Mouse (Mus musculus): Measurements from ENCODE around the gene Cpa3. TPM values are rescaled to one million over a fixed set of nuclear protein-coding genes. Genes with fewer than 3 reads are reported as not detected.

Cpa3 gene
- polyA plus RNA-seq, 1 experiment from 2014 or later: 0.54 TPM

DNA sequence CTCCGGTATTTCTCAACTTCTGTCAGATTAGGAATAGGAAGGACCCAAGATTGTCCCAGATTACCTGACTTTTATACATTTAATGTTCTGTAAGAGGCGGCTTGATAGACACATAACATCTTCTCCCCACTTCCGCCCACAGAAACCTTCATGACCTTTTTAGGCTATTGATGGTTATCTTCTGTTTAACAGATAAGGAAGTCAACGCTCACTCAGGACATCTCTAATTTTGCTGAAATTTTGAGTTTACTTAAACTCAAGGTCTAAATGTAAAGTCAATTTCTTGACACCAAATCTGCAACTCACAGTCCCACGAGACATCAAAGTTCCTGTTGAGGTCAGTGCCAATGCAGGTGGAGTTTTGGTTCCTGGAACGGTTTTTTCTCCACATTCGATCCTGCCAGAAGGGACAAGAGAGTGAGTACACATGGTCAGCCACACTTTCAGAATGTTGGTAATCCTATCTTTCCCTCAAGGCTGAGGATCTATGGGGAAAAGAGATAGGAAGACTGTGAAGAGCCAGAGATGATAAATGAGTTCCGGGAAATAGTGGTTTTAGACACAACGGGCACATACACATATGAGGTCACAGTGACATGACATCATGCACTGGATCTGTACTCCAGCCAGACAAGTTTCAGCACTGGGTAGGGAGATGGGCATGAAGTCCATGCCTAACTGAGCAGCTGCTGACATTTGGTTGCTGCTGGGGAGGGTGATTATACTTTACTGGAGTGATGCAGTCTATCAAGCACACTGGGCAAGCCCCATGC, 18.9 kb downstream of the Cpa3 start:
- H3K4me3 ChIP-seq: no peak overlapping the region
- H3K9me3 ChIP-seq (replicated peaks): no peaks in the 10 kb centered on the region
- 74% methylated on average over 9 of the region's 9 CpGs for WGBS
- no peaks in the 10 kb centered on the region for H3K4me1 ChIP-seq (replicated peaks)
- H3K27ac ChIP-seq (ENCODE audit: poor library complexity, severe bottlenecking): no peak overlapping the region
- H3K27me3 ChIP-seq (replicated peaks): no peaks in the 10 kb centered on the region
- H3K4me2 ChIP-seq: no peak overlapping the region
- H3K36me3 ChIP-seq: no peaks in the 10 kb centered on the region
- ATAC-seq (ENCODE audit: insufficient number of reproducible peaks, low FRiP score): no peak
- no peak overlapping the region for H3K9ac ChIP-seq

DNA sequence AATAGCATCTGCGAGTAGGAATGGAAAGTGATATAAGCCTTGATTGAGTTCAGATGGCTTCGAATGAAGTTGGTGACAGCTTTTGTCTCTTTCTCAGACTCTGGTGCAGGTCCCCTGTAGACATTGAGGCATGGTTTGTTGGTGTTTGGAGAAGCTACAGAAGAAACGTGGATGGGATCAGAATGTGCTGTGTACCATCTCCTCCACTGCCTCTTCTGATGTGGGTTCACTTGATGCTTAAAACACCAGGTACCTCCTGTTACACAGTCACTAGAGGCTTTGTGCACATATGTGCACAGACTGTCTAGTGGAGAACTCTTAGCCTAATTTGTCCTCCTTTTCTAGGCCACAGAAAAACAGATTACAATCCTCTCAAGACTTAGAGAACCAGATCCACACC, 19.8 kb downstream of the Cpa3 start:
- Histone ChIP-seq H3K9me3 (replicated peaks) (no peaks in the 10 kb centered on the region), H3K4me1 (replicated peaks) (no peaks in the 10 kb centered on the region), H3K4me2 (no peak overlapping the region), H3K27ac (ENCODE audit: poor library complexity, severe bottlenecking) (no peak overlapping the region), H3K4me3 (no peak overlapping the region), H3K27me3 (replicated peaks) (no peaks in the 10 kb centered on the region), H3K9ac (no peak overlapping the region), H3K36me3 (no peaks in the 10 kb centered on the region)
- WGBS: 65% methylated on average over 3 of the region's 3 CpGs
- ATAC-seq (ENCODE audit: insufficient number of reproducible peaks, low FRiP score): no peak

DNA sequence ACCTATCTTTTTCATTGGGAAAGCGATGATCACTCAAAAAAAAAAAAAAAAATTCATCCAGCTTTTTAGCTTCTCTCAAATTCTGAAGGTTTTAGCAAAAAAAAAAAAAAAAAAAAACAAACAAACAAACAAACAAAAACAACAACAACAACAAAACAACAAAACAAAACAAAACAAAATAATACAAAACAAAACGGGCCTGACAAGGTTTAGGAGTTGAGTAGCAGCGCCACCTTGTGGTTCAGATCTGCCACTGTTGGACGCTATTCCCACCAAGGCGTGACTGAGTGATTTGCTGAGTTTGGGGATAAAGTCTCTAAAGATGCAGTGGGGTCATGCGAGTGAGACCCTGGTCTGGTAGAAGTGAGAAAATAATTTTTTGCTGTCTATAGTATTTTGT, 43.1 kb downstream of the Cpa3 start:
- Histone ChIP-seq H3K9ac (no peak overlapping the region), H3K4me1 (replicated peaks) (peaks cover 6% of the 10 kb centered on the region), H3K27me3 (replicated peaks) (no peaks in the 10 kb centered on the region), H3K4me3 (no peak overlapping the region), H3K4me2 (no peak overlapping the region), H3K27ac (ENCODE audit: poor library complexity, severe bottlenecking) (no peak overlapping the region), H3K9me3 (replicated peaks) (no peaks in the 10 kb centered on the region), H3K36me3 (no peaks in the 10 kb centered on the region)
- ATAC-seq (ENCODE audit: insufficient number of reproducible peaks, low FRiP score): no peak; the same call in 1 of the 2 replicates
- WGBS: 27% methylated on average over 6 of the region's 6 CpGs

DNA sequence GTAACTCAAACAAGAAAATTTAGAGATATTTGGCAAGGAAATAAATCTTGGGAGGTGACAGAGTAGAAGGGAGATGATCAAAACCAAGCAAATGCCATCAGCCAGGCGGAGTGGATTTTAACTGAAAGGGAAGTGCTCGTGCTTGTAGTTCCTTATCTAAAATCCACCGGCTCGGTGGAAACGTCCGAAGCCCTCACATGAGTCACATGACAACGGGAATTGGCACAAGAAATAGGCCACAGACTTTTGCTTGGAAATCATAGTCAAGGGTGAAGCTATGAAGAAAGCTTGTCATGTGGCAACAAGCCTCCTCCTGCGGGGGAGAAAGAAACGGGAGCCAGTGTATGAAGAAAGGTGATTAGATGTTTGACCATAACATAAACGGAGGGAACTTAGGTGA, 44.1 kb downstream of the Cpa3 start:
- Histone ChIP-seq H3K4me2 (0 out of 2 replicates have a peak overlapping the region, but pooled peaks have one; percentile 21), H3K4me3 (no peak overlapping the region), H3K27ac (ENCODE audit: poor library complexity, severe bottlenecking) (no peak overlapping the region), H3K4me1 (replicated peaks) (peaks cover 6% of the 10 kb centered on the region), H3K36me3 (no peaks in the 10 kb centered on the region), H3K27me3 (replicated peaks) (no peaks in the 10 kb centered on the region), H3K9ac (no peak overlapping the region), H3K9me3 (replicated peaks) (no peaks in the 10 kb centered on the region)
- 34% methylated on average over 10 of the region's 10 CpGs for WGBS
- no peak for ATAC-seq (ENCODE audit: insufficient number of reproducible peaks, low FRiP score)

DNA sequence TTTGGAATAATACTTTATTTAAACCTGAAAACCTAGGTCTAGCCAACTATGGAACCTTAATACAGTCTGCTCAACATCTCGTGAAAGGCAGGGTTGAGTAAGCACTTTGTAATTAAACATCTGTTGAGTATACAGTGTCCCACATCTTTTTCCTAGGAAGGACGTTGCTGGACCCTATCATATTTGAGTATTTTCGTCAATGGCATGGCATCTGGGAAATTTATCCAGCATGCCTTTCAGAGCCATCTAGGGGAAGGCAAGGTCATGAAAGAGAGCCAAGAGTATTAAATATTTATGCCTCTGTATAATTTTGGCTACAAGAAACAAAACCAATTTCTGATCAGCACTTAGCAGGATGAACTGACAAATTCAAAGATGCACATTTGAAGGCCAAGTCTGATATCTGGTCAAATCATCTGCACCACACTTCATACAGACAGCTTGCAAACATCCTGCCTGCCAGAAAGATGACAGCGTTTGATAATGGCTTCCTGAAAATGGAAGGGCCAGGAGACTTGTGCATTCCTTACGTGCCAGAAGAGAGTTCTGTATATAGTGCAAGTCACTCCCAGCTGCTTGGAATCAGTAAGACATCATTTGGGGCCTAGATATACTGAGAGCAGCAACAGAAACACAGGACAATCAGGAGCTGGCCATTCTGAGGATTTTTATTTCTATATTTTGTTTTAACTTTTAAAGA, 52.9 kb downstream of the Cpa3 start:
- H3K9me3 ChIP-seq (replicated peaks): no peaks in the 10 kb centered on the region
- peak overlapping the region; percentile 21; the same call in 1 of the 2 replicates for H3K4me2 ChIP-seq
- H3K4me3 ChIP-seq: no peak overlapping the region
- no peak overlapping the region for H3K9ac ChIP-seq
- H3K36me3 ChIP-seq: no peaks in the 10 kb centered on the region
- no peaks in the 10 kb centered on the region for H3K27me3 ChIP-seq (replicated peaks)
- H3K27ac ChIP-seq (ENCODE audit: poor library complexity, severe bottlenecking): peak overlapping the region; percentile 51
- H3K4me1 ChIP-seq (replicated peaks): peaks cover 14% of the 10 kb centered on the region
- ATAC-seq (ENCODE audit: insufficient number of reproducible peaks, low FRiP score): no peak; the same call in 1 of the 2 replicates
- WGBS: 20% methylated on average over 5 of the region's 5 CpGs

DNA sequence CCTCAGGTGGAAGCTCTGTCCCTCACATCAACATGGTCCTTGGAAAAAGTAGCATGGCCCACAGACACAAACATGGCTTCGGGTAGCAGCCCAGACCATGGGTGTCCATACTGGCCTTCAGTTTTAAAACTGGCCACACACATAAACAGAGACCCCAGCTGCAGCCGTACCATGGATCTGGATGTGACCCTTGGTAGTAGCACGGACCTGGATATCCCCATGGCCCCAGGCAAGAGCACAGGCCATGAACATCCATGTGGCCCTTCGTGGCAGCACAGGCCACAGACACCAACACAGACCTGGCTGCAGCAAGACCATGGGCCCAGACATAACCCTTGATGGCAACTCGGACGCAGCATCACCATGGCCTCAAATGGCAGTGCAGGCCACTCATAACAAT, 69.6 kb downstream of the Cpa3 start:
- Histone ChIP-seq H3K9ac (no peak overlapping the region), H3K4me3 (no peak overlapping the region), H3K4me2 (no peak overlapping the region), H3K27me3 (replicated peaks) (no peaks in the 10 kb centered on the region), H3K27ac (ENCODE audit: poor library complexity, severe bottlenecking) (no peak overlapping the region), H3K4me1 (replicated peaks) (no peaks in the 10 kb centered on the region), H3K9me3 (replicated peaks) (no peaks in the 10 kb centered on the region), H3K36me3 (no peaks in the 10 kb centered on the region)
- WGBS: 85% methylated on average over 6 of the region's 6 CpGs
- ATAC-seq (ENCODE audit: insufficient number of reproducible peaks, low FRiP score): no peak

DNA sequence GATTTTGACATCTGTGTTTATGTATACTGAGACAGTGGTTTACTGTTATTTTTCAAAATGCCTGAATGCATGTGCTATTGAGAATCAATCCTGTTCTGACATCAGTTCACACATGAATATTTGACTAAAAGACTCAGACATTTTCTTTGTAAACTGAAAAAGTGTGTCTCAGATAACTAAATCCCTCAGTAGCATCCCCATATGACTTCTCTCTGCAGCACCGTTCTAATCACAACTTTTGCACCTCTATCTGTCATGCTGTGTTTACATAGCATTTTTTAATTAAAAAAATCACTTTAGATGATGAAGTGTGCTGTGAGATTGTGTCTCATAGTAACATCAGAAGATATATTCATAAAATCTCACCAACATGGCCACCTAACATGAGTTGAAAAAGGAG, 74.5 kb downstream of the Cpa3 start:
- WGBS: 70% methylated on average over 1 of the region's 1 CpGs
- no peaks in the 10 kb centered on the region for H3K36me3 ChIP-seq

More for the DNA sequence above, 74.5 kb downstream of the Cpa3 start:
- H3K27ac ChIP-seq (ENCODE audit: poor library complexity, severe bottlenecking): no peak overlapping the region
- H3K9me3 ChIP-seq (replicated peaks): 0 out of 2 replicates have a peak, but pooled peaks cover under 1% of the 10 kb centered on the region
- H3K9ac ChIP-seq: no peak overlapping the region
- no peak overlapping the region for H3K4me2 ChIP-seq
- no peak overlapping the region for H3K4me3 ChIP-seq
- ATAC-seq (ENCODE audit: insufficient number of reproducible peaks, low FRiP score): no peak
- H3K4me1 ChIP-seq (replicated peaks): no peaks in the 10 kb centered on the region
- no peaks in the 10 kb centered on the region for H3K27me3 ChIP-seq (replicated peaks)

Small RNAs within 50 kb of the gene (microRNA-seq; reads per million reads assigned to microRNA genes)
- gene Mir7007: not detected

Other genes with a start within 250 kb of the Cpa3 start
- 11.4 and 12.6 TPM in 2 replicates for gene Hps3, start 206.9 kb downstream of the Cpa3 start, polyA plus RNA-seq (2016; fragmentation: Nextera tagmentation; extraction: Ambion mirVana)
- gene Hltf, start 184.4 kb downstream of the Cpa3 start, polyA plus RNA-seq (2016; fragmentation: Nextera tagmentation; extraction: Ambion mirVana): 19.1 and 21.3 TPM in 2 replicates
- gene Gyg, start 86.9 kb downstream of the Cpa3 start, polyA plus RNA-seq (2016; fragmentation: Nextera tagmentation; extraction: Ambion mirVana): 687 and 707 TPM in 2 replicates
- 0.44 TPM in 1 of 2 replicates, not detected in the other for gene Cpb1, start 33.6 kb upstream of the Cpa3 start, polyA plus RNA-seq (2016; fragmentation: Nextera tagmentation; extraction: Ambion mirVana)
- 0.28 TPM in 1 of 2 replicates, not detected in the other for gene Agtr1b, start 125.0 kb upstream of the Cpa3 start, polyA plus RNA-seq (2016; fragmentation: Nextera tagmentation; extraction: Ambion mirVana)

Measured in heart, embryonic 12.5 days (tissue).